Mouse (Mus musculus) thymus, postnatal 10 days (tissue): Measurements from ENCODE around the gene Gxylt2.

Source experiments
- DNase-seq, 2 experiments: peaks; one replicate each; pipeline ENCODE4 v3.0.0; 2021; ENCODE audit warnings: low spot score in 2 of 2

Gene Gxylt2

DNA sequence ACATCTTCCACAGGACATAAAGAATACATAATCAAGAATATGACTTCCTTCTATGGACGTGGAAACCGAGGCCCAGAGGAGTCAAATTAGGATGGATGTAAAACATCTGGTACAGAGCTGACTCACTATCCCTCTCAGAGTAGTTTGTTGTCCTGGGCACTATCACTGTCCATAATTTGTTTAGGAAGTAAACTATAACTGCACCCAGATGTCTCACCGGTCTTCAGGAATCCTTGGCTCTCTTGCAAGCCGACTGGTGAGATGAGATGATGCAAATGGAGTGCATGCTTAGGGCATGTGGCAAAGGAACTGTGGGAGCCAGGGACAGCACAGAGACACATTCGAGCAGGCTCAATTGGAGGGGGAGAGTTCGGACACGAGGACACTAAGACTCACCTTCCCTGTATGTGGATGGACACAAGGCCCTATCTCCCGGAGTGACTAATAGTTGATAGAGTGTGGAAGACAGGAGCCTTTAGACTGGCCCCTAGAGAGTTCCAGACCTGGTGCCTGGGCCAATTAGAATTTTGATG lies 10.8 kb downstream of the Gxylt2 start:
- DNase-seq: no peak

- DNase-seq: no peak
Observed at GRCm38 (mm10) chr6:100716152-100716551, 11.6 kb downstream of the Gxylt2 start.

- no peak for DNase-seq
Observed at GRCm38 (mm10) chr6:100716817-100717216, 12.3 kb downstream of the Gxylt2 start.

DNA sequence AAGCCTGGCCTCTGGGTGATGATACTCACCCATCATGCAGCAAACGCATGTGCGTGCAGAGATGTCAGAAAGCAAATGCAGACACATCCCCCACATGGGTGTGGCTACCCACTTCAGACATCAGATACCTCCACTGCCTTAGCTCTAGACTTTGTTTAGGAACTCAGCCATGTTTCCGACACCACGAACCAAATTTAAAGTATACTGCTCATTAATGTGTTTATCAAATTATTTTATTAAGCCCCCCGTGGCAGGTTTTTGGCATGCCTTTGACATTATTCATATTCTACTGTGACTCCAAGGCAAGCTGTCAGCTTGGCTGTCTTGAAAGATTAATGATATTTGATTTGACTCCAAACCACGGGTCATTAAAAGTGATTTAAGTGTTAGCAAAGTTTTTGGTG lies 15.6 kb downstream of the Gxylt2 start:
- DNase-seq: no peak

DNA sequence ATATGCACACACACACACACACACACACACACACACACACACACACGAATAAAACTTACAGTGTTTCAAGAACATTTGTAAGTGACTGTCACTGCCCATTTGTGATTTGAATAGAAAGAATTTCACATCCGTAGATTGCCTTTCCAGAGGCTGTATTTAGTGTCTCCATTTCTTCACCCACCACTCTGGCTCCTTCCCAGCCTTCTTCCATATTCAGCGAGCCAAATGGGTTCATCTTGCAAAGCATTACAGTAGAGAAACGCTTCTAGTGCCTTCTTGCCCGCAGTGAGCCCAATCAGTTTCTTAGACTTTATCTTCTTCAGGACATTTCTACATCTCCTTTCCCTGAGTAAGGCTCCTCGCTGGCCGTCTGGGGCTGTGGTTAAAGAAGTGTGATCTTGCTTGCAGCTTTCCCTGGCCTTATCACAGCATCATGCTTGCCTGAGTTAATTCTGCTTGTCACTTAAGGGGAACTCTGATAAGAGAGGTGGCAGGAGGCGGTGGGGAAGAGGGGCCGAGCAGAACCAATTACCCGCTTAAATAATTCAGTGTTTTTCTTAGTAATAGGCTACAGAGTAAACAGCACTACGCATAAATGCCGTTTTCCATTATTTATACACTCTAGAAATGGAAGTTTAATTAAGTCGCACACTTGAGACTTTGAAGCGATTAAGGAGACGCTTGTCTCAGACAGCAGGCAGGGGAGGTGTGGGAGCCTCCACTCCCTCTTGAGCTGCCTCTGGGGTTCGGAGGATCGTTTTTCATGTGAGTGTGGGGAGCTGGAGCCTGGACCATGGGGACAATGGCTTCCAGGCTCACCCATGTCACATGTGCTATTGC lies 16.6 kb downstream of the Gxylt2 start:
- no peak for DNase-seq

GRCm38 (mm10) chr6:100731996-100732375 lies 27.5 kb downstream of the Gxylt2 start:
- DNase-seq: no peak

GRCm38 (mm10) chr6:100732376-100733021 lies 28.0 kb downstream of the Gxylt2 start:
- no peak for DNase-seq

DNA sequence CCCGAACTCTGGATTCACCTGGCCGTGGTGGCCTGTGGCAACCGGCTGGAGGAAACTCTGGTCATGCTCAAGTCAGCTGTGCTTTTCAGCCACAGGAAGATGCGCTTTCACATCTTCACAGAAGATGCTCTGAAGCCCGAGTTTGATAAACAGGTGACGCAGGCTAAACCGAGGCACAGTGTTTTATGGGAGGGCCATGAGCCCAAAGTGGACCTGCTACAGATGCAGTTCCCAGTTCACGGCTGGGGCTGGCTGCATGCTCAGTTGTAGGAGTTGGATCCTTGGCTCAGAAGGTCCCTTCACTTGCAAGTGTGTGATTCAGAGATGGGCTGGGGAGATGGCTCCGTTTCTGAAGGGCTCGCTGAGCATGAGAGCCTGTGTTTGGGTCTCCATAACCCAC lies 28.7 kb downstream of the Gxylt2 start:
- no peak for DNase-seq

DNA sequence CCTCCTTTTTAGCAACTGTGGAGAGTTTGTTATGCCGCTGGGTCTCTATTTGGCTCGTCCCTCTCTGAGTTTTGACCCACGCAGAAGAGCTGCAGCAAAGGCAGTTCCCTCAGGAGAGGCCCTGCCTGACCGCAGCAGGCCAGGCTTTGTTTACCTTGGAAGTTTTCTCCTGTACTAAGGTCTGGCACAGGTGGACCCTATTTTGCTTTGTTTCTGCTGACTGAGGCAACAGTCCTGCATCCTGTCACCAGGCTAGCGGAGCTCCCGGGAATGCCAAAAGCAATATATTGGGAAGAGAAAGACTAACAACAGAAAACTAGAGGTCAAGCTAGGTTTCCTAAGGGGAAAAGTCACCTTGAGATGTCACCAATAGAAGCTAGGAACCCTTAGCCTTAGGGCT lies 29.8 kb downstream of the Gxylt2 start:
- DNase-seq: no peak

- DNase-seq: no peak
Observed at GRCm38 (mm10) chr6:100758431-100759208, 54.1 kb downstream of the Gxylt2 start.

DNA sequence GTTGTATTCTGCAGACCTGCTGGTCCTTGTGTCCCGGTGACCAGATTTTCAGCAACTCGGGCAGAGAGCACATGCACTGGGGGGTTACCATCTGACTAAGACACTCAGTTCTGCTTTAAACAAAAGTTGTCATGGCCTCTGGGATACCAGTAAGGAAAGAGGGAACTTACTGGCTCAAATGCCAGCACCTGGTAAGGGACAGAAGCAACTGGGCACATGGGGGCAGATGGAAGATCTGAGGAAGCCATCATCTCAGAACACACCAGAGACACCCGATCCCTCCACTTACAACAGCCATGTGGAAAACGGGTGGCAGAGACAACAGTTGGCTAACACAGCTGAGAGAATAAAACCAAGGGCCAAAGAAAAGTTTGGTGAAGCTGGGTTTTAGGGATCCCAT lies 63.2 kb downstream of the Gxylt2 start:
- DNase-seq: no peak

- DNase-seq: no peak
Observed at GRCm38 (mm10) chr6:100775923-100776505, 71.5 kb downstream of the Gxylt2 start.

GRCm38 (mm10) chr6:100778595-100778994 lies 74.1 kb downstream of the Gxylt2 start:
- DNase-seq: no peak

GRCm38 (mm10) chr6:100780421-100780820 lies 75.9 kb downstream of the Gxylt2 start:
- DNase-seq: no peak

DNA sequence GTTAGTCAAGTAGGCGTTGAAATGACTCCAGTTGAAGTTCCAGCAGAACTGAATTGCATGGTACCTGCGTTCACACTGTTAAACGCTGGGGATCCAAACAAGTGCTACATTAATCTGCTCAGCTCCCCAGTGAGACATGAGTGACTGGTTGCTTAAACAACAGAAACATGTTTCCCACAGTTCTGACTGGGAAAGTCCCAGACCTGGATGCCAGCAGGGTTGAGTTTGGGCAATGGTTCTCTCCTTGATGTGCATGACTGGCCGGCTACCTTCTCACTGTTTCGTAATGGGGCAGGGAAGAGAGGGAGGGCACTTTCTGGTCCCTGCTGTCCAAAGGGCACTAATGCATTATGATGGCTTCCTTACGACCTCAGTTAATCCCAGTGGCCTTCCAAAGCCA lies 77.1 kb downstream of the Gxylt2 start:
- no peak for DNase-seq

DNA sequence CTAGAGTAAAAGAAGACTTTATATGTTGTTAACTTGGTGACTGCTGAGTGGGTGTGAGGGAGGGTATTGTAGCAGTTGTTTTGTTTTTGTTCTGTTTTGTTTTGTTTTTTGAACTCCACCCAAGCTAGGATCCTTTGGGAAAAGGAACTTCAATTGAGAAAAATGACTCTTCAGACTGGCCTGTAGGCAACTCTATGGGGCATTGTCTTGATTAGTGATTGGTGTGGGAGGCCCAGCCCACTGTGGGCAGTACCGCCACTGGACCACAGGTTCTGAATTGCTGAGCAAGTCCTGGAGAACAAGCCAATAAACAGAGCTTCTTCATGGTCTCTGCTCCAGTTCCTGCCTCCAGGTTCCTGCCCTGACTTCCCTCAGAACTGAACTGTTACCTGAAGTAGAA lies 83.2 kb downstream of the Gxylt2 start:
- no peak for DNase-seq

DNA sequence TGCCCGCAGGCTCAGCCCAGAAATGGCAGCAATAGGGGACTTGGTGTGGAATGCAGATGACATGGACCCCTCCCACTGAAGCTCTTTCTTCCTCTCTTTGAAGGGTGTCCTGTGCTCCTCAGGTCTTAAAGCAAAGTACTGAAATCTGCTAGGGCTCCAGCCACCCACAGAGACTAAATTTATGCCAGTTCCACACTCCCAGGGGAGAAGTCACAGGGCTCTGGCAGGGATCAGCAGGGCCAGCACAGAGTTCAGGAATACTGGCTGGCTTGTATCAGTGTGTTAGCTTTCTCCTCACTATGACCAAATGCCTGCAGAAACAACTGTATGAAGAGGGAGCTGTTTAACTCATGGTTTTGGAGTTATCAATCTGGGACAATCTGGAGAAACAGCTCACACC lies 84.6 kb downstream of the Gxylt2 start:
- DNase-seq: no peak

DNA sequence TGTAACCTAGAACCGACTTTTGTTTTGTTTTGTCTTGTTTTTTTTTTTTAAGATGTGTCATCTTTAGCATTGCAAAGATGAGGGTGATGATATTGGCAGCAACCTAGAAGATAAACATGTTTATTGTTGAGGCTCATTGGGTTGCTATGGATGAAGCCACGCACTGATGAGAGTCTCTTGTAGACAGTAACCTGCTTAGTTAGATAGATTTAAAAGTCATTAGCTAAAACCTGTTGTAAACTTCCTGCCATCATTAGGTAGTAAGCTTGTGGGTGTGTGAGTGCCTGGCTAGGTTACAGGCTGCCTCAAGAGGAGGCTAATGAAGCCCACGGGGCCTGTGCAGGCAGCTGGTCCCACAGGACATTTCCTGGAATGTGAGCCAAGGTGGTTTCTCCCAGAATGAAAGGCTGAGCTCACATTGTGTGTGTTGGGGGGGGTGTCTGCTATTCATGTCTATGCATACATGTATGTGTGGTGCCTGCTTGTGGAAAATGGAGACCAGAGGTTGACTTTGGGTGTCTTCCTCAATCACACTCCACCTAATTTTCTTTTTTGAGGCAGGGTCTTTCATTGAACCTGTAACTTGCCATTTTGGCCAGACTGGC lies 87.6 kb downstream of the Gxylt2 start:
- no peak for DNase-seq

- DNase-seq: no peak
Observed at GRCm38 (mm10) chr6:100792973-100793769, 88.6 kb downstream of the Gxylt2 start.

GRCm38 (mm10) chr6:100795797-100796196 lies 91.3 kb downstream of the Gxylt2 start:
- no peak for DNase-seq

DNA sequence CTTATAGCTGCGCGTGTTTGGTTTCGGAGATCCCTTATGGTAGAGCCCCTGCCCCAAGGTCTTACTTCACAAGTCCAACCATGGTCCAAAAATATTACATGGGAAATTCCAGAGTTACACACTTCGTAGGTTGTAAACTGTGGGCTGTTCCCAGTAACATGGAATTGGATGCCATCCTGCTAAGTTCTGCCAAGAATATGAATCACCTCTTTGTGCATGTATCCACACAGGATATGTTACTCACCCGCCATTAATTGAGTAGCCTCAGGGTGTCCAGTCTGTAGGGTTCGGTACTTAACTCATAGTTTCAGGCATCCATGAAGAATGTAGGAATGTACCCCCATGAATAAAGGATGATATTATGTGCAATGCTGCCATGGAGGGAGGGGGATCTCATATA lies 94.8 kb downstream of the Gxylt2 start:
- no peak for DNase-seq
